Mouse (Mus musculus) liver, postnatal 0 days (tissue): ENCODE measurements around the gene Tex21. TPM values are rescaled to one million over a fixed set of nuclear protein-coding genes. Genes with fewer than 3 reads are reported as not detected.

Experiments
- ATAC-seq: fragments of 200-750 bp; cut with Nextera tagmentation; 2 replicates; pipeline ENCODE4 v1.8.0; 2017; ENCODE audit warnings: mild to moderate bottlenecking, moderate library complexity
- DNase-seq: peaks from one replicate; pipeline ENCODE4 v3.0.0-alpha.2; 2016
- H3K27ac ChIP-seq: fragments of 300-500 bp; sonication (generic); 2 replicates; pipeline ENCODE4 v1.5.1; 2014; ENCODE audit warnings: antibody characterized with exemption, moderate library complexity, mild to moderate bottlenecking, low read depth
- H3K27me3 ChIP-seq: fragments of 300-500 bp; sonication (generic); 2 replicates; pipeline ENCODE4 v1.6.1; 2014; ENCODE audit warnings: low read length, control low read depth, mixed read lengths; ENCODE audit not compliant: insufficient read depth
- H3K36me3 ChIP-seq: fragments of 300-500 bp; sonication (generic); replicated peaks from 2 replicates; pipeline ENCODE4 v1.6.1; 2014; ENCODE audit warnings: mild to moderate bottlenecking, control low read depth, low read length, moderate library complexity, mixed read lengths; ENCODE audit not compliant: insufficient read depth
- H3K4me1 ChIP-seq: fragments of 300-500 bp; sonication (generic); 2 replicates; pipeline ENCODE4 v1.6.1; 2014; ENCODE audit warnings: antibody characterized with exemption, mild to moderate bottlenecking, control low read depth; ENCODE audit not compliant: insufficient read depth
- H3K4me2 ChIP-seq: fragments of 300-500 bp; sonication (generic); 2 replicates; pipeline ENCODE4 v1.6.1; 2014; ENCODE audit warnings: low read depth, mild to moderate bottlenecking, low read length, moderate library complexity, mixed read lengths
- H3K4me3 ChIP-seq: fragments of 300-500 bp; sonication (generic); 2 replicates; pipeline ENCODE4 v1.5.1; 2014; ENCODE audit warnings: low read depth, low read length
- H3K9ac ChIP-seq: fragments of 300-500 bp; sonication (generic); replicated peaks from 2 replicates; pipeline ENCODE4 v1.6.1; 2014; ENCODE audit warnings: mild to moderate bottlenecking, moderate library complexity
- H3K9me3 ChIP-seq: fragments of 300-500 bp; sonication (generic); 2 replicates; pipeline ENCODE4 v1.6.1; 2016; ENCODE audit warnings: mild to moderate bottlenecking, control low read depth, low read length, mixed read lengths
- CTCF ChIP-seq: sonication (generic); IDR thresholded peaks from 2 replicates; pipeline ENCODE4 v1.5.1; 2016; ENCODE audit warnings: antibody characterized with exemption, low read depth
- EP300 ChIP-seq: IDR thresholded peaks from 2 replicates; pipeline ENCODE4 v1.6.1; 2016; ENCODE audit warnings: antibody characterized with exemption, low read depth, mild to moderate bottlenecking
- WGBS: fragments of 180-500 bp; shearing (Covaris S2); extraction: QIAGEN DNeasy Blood & Tissue Kit; methylation state at CpG from one replicate; pipeline ENCODE4 v1.1.7; 2014; ENCODE audit not compliant: insufficient replicate concordance; 5-methylcytosine and 5-hydroxymethylcytosine counted together
- polyA plus RNA-seq: library from polyadenylated mRNA; unstranded; fragments of >200 nt; fragmentation: Nextera tagmentation; extraction: Ambion mirVana; gene quantifications from 2 replicates; pipeline ENCODE4 v1.2.1, GENCODE M21; 2015

The Tex21 gene
- polyA plus RNA-seq, 1 experiment from 2014 or later, result not detected

DNA sequence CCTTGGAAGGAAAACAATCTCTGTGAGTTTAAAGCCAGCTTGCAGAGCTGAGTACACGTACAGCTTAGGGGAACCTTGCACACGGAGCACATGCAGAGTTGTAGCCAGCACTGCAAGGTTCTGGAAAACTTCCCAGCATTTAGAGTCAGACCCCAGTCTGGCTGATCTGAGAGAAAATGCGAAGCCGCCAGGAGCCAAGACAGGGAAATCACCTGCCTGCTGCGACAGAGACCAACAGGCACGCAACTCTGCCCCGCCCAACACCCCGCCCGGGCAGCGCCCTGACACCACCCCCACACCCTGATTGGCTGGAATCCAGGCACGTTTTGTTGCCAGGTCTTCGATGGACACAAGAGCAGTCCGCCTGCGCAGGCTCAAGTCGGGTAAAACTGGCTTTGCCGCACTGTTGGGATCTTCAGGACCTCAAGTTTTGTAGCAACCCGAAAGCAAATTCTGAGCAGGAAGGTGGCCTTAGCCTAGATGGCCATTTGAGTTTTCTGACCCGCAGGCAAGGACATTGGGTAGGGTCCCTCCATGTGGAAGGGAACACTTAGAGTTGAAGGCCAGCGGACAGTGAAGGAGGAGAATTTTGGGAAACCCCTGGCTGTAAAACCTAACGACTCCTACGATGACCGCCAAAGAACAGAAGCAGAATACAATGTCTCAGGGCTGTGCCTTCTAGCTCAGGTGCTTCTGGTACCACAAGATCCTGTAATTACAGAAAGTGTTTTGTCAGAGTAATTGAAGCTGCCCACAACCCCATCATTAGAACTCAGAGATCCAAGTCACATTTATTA, 50.4 kb downstream of the Tex21 start:
- H3K36me3 ChIP-seq, result no peaks in the 10 kb centered on the region
- TF ChIP-seq EP300 (no peak), CTCF (no peak)
- H3K4me3 ChIP-seq, result peak overlapping the region; percentile 38
- H3K9ac ChIP-seq, result peak overlapping the region; percentile 41; the same call in 1 of the 2 replicates
- peak; percentile 90 for ATAC-seq
- DNase-seq, result peak; percentile 90
- H3K27ac ChIP-seq, result no peak overlapping the region
- peaks cover 12% of the 10 kb centered on the region for H3K4me1 ChIP-seq
- no peaks in the 10 kb centered on the region for H3K9me3 ChIP-seq
- WGBS, result under 1% methylated on average over 22 of the region's 22 CpGs
- H3K27me3 ChIP-seq, result no peaks in the 10 kb centered on the region
- peak overlapping the region; percentile 83 for H3K4me2 ChIP-seq

GRCm38 (mm10) chr12:76194526-76194925, 52.0 kb downstream of the Tex21 start:
- ATAC-seq, result no peak
- H3K9me3 ChIP-seq, result no peaks in the 10 kb centered on the region
- TF ChIP-seq CTCF (no peak), EP300 (no peak)
- no peaks in the 10 kb centered on the region for H3K27me3 ChIP-seq
- H3K4me1 ChIP-seq, result peaks cover 12% of the 10 kb centered on the region
- 26% methylated on average over 3 of the region's 3 CpGs for WGBS
- H3K4me3 ChIP-seq, result no peak overlapping the region
- no peak overlapping the region for H3K4me2 ChIP-seq
- no peaks in the 10 kb centered on the region for H3K36me3 ChIP-seq
- no peak overlapping the region for H3K27ac ChIP-seq
- no peak overlapping the region for H3K9ac ChIP-seq
- no peak for DNase-seq

DNA sequence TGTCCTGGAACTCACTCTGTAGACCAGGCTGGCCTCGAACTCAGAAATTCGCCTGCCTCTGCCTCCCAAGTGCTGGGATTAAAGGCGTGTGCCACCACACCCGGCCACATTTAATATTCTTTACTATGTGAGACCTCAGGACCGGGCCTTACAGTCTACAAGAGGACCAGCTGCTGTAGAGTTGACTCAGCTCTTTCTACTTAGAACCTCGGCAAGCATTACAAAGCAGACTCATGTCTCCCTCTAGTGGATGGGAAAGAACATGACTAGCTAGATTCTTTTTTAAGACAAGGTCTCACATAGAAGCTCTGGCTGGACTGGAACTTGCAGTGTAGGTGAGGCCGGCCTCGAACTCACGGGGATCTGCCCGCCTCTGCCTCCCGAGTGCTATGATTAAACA, 55.6 kb downstream of the Tex21 start:
- Histone ChIP-seq H3K4me3 (no peak overlapping the region), H3K36me3 (no peaks in the 10 kb centered on the region), H3K4me1 (peaks cover 2% of the 10 kb centered on the region), H3K27me3 (no peaks in the 10 kb centered on the region), H3K4me2 (no peak overlapping the region), H3K9ac (no peak overlapping the region), H3K27ac (no peak overlapping the region), H3K9me3 (no peaks in the 10 kb centered on the region)
- DNase-seq (no peak), ATAC-seq (peak; percentile 25; the same call in 1 of the 2 replicates)
- TF ChIP-seq CTCF (peak; percentile 83), EP300 (no peak)
- 39% methylated on average over 11 of the region's 11 CpGs for WGBS

- Histone ChIP-seq H3K9ac (no peak overlapping the region), H3K27me3 (no peaks in the 10 kb centered on the region), H3K4me3 (no peak overlapping the region), H3K4me2 (no peak overlapping the region), H3K36me3 (no peaks in the 10 kb centered on the region), H3K9me3 (no peaks in the 10 kb centered on the region), H3K4me1 (no peaks in the 10 kb centered on the region), H3K27ac (no peak overlapping the region)
- no peak for ATAC-seq
- no peak for DNase-seq
- TF ChIP-seq CTCF (peak; percentile 48), EP300 (no peak)
- WGBS, result 45% methylated on average over 8 of the region's 8 CpGs
Measured at GRCm38 (mm10) chr12:76187849-76188248, 58.7 kb downstream of the Tex21 start.

- no peak overlapping the region for H3K27ac ChIP-seq
Measured at GRCm38 (mm10) chr12:76186473-76186872, 60.1 kb downstream of the Tex21 start.

DNA sequence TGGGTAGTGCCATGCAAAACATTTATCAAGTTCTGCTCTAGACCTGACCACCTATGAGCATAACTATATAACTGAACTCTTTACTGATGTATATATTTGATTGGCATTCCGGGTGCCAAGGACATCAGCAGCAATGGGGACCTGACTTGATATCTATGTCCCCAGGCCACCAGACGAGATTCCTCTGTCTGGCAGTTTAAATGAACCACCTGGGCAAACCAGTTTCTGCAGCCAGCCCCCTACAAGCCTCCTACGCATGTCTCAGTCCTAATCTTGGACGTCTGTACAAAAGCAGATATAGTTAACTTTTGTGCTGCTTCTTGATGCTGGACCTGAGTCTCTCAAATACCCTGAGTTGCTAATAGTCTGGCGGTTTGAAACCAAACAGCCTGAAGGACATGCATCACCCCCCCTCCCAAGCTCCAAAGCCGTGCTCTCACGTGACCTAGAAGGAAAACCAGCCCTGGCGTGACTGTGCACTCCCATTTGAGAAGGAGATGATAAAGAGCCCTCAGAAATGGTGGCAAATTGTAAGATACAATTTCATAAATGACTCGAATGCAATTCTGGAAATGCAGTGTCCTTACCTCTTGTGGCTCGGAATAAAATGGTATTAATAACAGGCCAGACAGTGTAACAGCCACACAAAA, 61.3 kb downstream of the Tex21 start:
- no peak overlapping the region for H3K27ac ChIP-seq
- no peaks in the 10 kb centered on the region for H3K36me3 ChIP-seq
- ATAC-seq (no peak), DNase-seq (no peak)
- no peaks in the 10 kb centered on the region for H3K27me3 ChIP-seq
- H3K4me1 ChIP-seq, result no peaks in the 10 kb centered on the region
- TF ChIP-seq CTCF (no peak), EP300 (no peak)
- H3K9ac ChIP-seq, result no peak overlapping the region
- H3K4me2 ChIP-seq, result no peak overlapping the region
- H3K4me3 ChIP-seq, result no peak overlapping the region
- WGBS, result 72% methylated on average over 10 of the region's 10 CpGs
- H3K9me3 ChIP-seq, result no peaks in the 10 kb centered on the region

More at GRCm38 (mm10) chr12:76186473-76186872, 60.1 kb downstream of the Tex21 start:
- H3K36me3 ChIP-seq, result no peaks in the 10 kb centered on the region
- no peak overlapping the region for H3K9ac ChIP-seq
- no peaks in the 10 kb centered on the region for H3K27me3 ChIP-seq
- no peak for DNase-seq
- no peak overlapping the region for H3K4me3 ChIP-seq
- 84% methylated on average over 1 of the region's 1 CpGs for WGBS
- TF ChIP-seq EP300 (no peak), CTCF (no peak)
- no peaks in the 10 kb centered on the region for H3K4me1 ChIP-seq
- no peaks in the 10 kb centered on the region for H3K9me3 ChIP-seq
- no peak overlapping the region for H3K4me2 ChIP-seq
- no peak for ATAC-seq
